Mouse (Mus musculus) olfactory bulb, adult 2 months (tissue): ENCODE results near the gene Rest.

Source experiments
- CTCF ChIP-seq: fragments of 200-500 bp; IDR thresholded peaks from 2 replicates; pipeline ENCODE4 v1.5.1; 2012; ENCODE audit warnings: low read depth, mild to moderate bottlenecking, low read length, moderate library complexity; ENCODE audit not compliant: insufficient read depth
- POLR2A ChIP-seq: fragments of 200-500 bp; IDR thresholded peaks from 2 replicates; pipeline ENCODE4 v1.6.1; 2012; ENCODE audit warnings: mild to moderate bottlenecking, low read depth, low read length, moderate library complexity; ENCODE audit not compliant: insufficient read depth

DNA sequence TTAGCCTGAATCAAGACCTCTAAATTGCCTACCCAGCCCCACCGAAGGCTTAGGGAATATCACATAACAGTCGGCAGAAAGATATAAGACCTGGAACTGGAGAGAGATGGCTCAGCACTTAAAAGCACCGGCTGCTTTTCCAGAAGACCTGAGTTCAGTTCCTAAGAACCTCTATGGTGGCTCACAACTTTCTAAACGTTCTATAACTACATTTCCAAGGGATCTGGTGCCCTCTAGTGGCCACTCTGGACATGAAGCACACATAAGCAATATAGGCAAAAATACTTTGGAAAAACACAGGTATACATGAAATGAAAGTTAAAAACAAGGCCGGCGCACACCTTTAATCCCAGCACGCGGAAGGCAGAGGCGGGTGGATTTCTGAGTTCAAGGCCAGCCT is 48.1 kb upstream of the Rest start:
- TF ChIP-seq CTCF = no peak
- TF ChIP-seq POLR2A = no peak
